Mouse (Mus musculus): ENCODE data around the gene Cd1d1.

DNA sequence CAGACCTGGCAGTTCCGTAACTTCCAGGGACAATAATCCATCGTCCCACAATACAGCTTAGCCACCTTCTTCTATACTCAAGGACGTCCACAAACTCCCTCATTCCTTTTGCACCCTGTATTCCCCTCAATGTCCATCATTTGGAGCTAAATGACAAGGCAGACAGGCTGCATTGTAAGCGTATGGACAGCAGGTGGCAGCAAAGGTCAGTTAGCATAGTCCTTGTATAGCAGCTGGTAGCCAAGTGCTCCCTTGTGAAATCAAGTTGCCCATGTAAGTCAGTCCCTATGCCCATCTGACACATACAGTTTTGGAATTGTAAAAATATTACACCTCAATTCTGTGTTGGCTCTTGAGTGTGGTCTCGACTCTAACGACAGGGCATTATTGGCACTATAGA is 31.6 kb upstream of the Cd1d1 start:
- TF ChIP-seq TAL1 (IDR thresholded peaks at IDR 0.05; ENCODE audit: low read length) (no peak), GATA1 (IDR thresholded peaks at IDR 0.05; ENCODE audit: low read length) (no peak)

Data from erythroblast, embryonic 14.5 days (primary cell).